Mouse (Mus musculus): ENCODE measurements around the gene Zic5. TPM values are rescaled to one million over a fixed set of nuclear protein-coding genes. Genes with fewer than 3 reads are reported as not detected.

Zic5 gene
- polyA plus RNA-seq, 1 experiment = 24.9 TPM

DNA sequence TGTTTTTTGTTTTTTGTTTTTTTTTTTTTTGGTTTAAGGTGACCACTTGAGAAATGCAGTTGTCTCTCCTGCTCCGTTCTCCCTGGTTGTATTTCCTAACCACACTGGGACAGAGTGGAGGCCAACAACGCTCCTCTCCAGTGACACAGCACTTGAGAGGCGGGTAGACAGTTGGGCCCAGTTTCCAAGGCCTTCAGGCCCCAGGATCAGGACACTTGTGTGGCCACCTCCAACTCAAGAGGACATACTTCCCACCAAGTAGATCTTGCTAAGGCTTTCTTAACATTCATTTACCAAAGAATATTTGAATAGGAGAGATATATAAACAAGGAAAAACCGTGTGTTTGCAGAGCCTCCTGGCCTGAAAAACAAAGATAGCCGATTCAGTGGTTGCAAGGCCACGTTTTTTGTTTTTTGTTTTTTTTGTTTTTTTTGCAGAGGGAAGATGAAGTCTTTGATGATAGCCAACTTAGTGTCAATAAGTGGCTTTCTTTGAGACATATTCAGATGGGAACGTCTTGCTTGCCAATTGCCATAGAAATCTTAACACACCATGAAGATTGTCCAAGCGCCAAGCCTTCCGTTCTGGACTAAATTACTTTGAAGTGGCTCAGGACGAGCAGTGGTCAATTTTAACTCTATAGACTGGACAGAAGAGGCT is 10.4 kb downstream of the Zic5 start:
- Histone ChIP-seq H3K27ac (ENCODE audit: control insufficient read depth, insufficient read depth, low read depth, low read length) (no peak overlapping the region), H3K27me3 (ENCODE audit: control insufficient read depth, insufficient read depth, low read length) (peaks cover 2% of the 10 kb centered on the region; the same call in 1 of the 2 replicates), H3K4me1 (ENCODE audit: control insufficient read depth, insufficient read depth, low read length) (peaks cover 3% of the 10 kb centered on the region), H3K4me3 (ENCODE audit: control insufficient read depth, low read depth, low read length) (no peak overlapping the region), H3K36me3 (ENCODE audit: control insufficient read depth, insufficient read depth, low read length) (no peaks in the 10 kb centered on the region)
- no peak for TF ChIP-seq POLR2A (IDR thresholded peaks at IDR 0.05; ENCODE audit: control insufficient read depth, low read depth, low read length)
- no peak for TF ChIP-seq CTCF (IDR thresholded peaks at IDR 0.05; ENCODE audit: control insufficient read depth, insufficient read depth, insufficient replicate concordance, low read depth, low read length)

DNA sequence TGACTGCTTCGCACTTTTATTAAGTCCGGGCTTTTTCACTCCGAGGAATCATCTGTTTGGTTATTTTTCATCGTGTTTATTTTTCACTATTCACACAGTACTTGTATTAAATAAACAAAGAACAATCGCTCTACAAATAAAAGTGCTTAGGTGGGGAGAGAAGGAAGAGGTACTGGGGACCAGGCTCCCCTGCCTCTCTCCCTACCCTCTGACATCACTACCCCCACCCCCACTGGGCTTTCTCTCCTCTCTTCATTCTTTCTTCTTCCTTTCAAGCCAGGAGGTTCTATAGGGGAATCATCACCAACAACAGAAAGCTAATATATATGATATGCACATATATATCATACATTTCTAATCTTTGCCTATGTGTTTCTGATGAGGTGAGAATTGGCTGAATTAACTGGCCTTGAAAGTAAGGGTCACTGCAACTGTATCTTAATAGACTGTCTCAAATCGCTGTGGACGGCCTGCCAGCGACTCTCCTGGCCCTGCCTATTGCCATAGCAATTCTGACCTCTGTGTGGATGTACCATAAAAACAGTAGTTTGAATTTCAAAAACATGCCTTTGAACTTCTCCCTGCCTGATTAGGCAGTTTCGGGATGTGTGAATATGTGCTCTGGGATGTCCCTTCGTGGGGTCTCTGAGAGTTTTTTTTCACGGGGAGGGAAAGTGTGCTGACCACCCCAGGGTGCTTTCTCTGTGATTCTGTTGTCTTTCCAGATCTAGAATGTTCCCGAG is 11.3 kb downstream of the Zic5 start:
- Histone ChIP-seq H3K4me3 (ENCODE audit: control insufficient read depth, low read depth, low read length) (no peak overlapping the region), H3K4me1 (ENCODE audit: control insufficient read depth, insufficient read depth, low read length) (peaks cover 3% of the 10 kb centered on the region), H3K36me3 (ENCODE audit: control insufficient read depth, insufficient read depth, low read length) (no peaks in the 10 kb centered on the region), H3K27me3 (ENCODE audit: control insufficient read depth, insufficient read depth, low read length) (peaks cover 2% of the 10 kb centered on the region; the same call in 1 of the 2 replicates), H3K27ac (ENCODE audit: control insufficient read depth, insufficient read depth, low read depth, low read length) (no peak overlapping the region)
- no peak for TF ChIP-seq CTCF (IDR thresholded peaks at IDR 0.05; ENCODE audit: control insufficient read depth, insufficient read depth, insufficient replicate concordance, low read depth, low read length)
- TF ChIP-seq POLR2A (IDR thresholded peaks at IDR 0.05; ENCODE audit: control insufficient read depth, low read depth, low read length) = no peak

DNA sequence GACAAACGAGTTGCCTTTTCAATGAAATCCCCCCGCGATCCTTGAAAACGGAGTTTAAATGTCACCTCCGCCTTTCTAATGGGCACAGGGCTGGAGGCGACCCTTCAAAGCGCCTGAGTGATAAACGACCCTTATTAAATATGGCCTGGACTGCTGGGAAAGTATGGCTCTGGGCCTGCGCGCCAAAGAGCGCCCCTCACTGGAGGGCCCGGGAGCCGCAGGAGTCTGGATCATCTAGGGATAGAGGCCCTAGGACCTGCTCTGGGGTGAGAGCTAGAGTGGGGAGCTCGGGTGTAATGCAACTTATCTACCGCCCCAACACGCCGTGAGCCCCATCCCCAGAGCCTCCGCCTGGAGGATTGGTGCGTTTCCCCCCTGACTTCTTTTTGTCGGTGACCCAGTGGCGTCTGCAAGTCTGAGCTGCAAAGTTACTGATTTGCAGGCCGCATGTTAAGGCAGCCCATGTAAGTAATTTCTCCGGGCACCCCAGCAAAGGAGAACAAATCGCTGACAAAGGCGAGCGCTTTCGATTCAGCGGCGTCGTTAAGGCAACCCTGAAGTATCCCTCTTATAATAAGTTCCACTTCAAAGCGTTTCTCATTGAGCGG is 12.0 kb downstream of the Zic5 start:
- TF ChIP-seq POLR2A (IDR thresholded peaks at IDR 0.05; ENCODE audit: control insufficient read depth, low read depth, low read length) (no peak), CTCF (IDR thresholded peaks at IDR 0.05; ENCODE audit: control insufficient read depth, insufficient read depth, insufficient replicate concordance, low read depth, low read length) (no peak; the same call in 1 of the 2 replicates)
- Histone ChIP-seq H3K27me3 (ENCODE audit: control insufficient read depth, insufficient read depth, low read length) (peaks cover 2% of the 10 kb centered on the region; the same call in 1 of the 2 replicates), H3K4me3 (ENCODE audit: control insufficient read depth, low read depth, low read length) (no peak overlapping the region), H3K27ac (ENCODE audit: control insufficient read depth, insufficient read depth, low read depth, low read length) (no peak overlapping the region), H3K36me3 (ENCODE audit: control insufficient read depth, insufficient read depth, low read length) (no peaks in the 10 kb centered on the region), H3K4me1 (ENCODE audit: control insufficient read depth, insufficient read depth, low read length) (peaks cover 3% of the 10 kb centered on the region)

DNA sequence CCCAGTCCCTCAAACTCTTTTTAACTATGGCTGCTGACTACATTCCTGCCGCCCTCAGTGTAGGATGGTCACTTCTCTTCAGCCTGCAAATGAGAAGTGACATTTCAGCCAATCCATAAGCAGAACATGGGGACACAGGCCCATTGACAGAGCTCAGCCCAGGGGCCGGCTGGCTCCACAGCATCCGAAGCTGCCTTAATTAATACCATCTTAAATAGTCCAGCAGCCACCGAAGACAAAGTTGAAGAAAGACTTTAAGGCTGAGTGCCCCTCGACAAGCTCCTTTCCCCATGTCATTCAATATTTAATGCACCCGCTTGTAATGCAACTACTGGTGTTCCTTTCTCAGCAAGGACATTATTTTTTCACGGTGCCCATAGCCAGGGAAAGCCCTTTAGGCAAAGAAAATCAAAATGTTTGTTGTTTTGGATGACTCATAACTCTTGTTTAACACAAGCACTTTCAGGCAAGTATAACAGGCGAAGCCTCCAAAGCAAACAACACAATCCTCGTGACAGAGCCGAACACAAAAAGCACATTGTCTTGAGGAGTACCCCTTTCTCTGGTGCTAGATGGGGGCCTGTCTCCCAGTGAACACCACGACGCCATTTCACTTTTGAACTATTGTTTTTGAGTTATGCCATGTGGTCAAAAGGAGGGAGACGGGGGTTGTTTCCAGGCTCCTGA is 12.6 kb downstream of the Zic5 start:
- Histone ChIP-seq H3K4me1 (ENCODE audit: control insufficient read depth, insufficient read depth, low read length) (peaks cover 3% of the 10 kb centered on the region), H3K27ac (ENCODE audit: control insufficient read depth, insufficient read depth, low read depth, low read length) (no peak overlapping the region), H3K4me3 (ENCODE audit: control insufficient read depth, low read depth, low read length) (no peak overlapping the region), H3K27me3 (ENCODE audit: control insufficient read depth, insufficient read depth, low read length) (peaks cover 2% of the 10 kb centered on the region; the same call in 1 of the 2 replicates), H3K36me3 (ENCODE audit: control insufficient read depth, insufficient read depth, low read length) (no peaks in the 10 kb centered on the region)
- no peak for TF ChIP-seq CTCF (IDR thresholded peaks at IDR 0.05; ENCODE audit: control insufficient read depth, insufficient read depth, insufficient replicate concordance, low read depth, low read length)
- TF ChIP-seq POLR2A (IDR thresholded peaks at IDR 0.05; ENCODE audit: control insufficient read depth, low read depth, low read length) = no peak

DNA sequence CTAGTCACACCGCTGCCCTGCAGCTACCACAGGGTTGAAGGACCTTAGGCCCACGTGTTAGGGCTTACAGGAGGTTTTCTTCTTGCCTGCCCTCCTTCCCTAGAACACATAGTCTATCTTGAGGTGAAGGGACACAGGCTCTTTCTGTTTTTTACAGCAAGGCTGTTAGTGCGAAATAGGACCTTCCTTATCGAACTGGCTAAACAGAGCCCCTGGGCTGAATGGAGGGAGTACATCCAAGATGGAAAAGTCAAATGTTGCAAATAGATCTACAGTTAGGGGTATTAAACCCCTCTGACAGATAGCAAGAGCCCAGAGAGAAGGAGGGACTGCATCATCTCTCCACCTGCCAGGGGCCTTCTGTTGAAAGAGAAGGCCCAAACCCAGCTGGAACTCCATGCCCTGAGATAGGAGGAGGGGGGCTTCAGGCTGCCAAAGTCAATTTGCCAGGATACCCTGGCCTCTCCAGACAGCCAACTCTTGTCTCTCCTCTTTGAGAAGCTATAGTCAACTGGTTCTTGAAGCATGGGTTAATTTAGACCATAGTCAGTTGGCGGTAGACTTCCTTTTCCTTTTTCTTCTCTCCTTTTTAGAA is 13.8 kb downstream of the Zic5 start:
- peaks cover 3% of the 10 kb centered on the region for H3K4me1 ChIP-seq (ENCODE audit: control insufficient read depth, insufficient read depth, low read length)
- H3K4me3 ChIP-seq (ENCODE audit: control insufficient read depth, low read depth, low read length) = no peak overlapping the region
- no peak for TF ChIP-seq CTCF (IDR thresholded peaks at IDR 0.05; ENCODE audit: control insufficient read depth, insufficient read depth, insufficient replicate concordance, low read depth, low read length)
- TF ChIP-seq POLR2A (IDR thresholded peaks at IDR 0.05; ENCODE audit: control insufficient read depth, low read depth, low read length) = no peak
- H3K27me3 ChIP-seq (ENCODE audit: control insufficient read depth, insufficient read depth, low read length) = peaks cover 2% of the 10 kb centered on the region; the same call in 1 of the 2 replicates
- no peaks in the 10 kb centered on the region for H3K36me3 ChIP-seq (ENCODE audit: control insufficient read depth, insufficient read depth, low read length)
- no peak overlapping the region for H3K27ac ChIP-seq (ENCODE audit: control insufficient read depth, insufficient read depth, low read depth, low read length)

DNA sequence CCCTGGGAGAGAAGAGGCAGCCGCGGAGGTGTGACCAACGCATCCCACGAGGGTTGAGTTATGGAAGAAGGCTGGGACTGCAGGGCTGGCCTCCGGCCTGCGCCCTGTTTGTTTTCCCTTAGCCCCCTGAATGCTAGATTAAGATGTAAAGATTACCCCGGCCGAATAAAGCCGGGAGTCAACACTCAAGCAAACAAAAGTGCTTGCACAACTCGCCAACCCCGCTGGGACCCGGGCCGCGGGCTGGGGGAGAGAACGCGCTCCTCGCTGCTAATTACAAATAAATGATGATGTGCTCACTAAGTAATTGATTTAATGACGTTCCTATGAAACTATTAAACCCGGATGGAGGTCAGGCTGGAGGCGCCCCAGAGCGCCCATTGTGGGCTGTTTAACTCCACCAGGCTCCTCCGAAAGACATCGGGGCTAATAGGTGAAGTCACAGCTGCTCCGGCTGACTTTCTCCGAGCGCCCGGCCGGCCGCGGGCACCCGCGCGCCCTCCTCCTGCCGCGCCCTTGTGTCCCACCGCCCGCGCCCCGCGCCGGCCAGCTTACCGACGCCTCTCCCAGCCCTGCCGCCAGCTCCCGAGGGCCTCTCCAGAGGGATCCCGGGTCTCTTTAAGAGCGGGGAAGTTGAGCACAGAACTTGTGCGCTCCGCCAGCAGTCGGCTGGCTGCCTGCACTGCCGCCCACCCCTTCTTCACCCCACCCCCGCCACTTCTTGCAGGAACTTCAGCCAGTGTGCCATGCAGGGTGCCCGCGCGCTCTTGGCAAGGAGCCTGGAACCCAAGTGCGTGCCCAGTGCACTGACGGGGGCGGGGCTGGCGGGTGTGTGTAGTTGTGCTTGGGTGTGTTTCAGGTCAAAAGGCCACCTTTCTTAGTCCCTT is 14.7 kb downstream of the Zic5 start, which contains the start of gene Gm5089:
Gm5089 (minus strand) TSS at position 620 of the 887 bp plus-strand sequence.
- H3K4me1 ChIP-seq (ENCODE audit: control insufficient read depth, insufficient read depth, low read length) = peaks cover 3% of the 10 kb centered on the region

More for the DNA sequence above, 14.7 kb downstream of the Zic5 start, which contains the start of gene Gm5089:
- Histone ChIP-seq H3K4me3 (ENCODE audit: control insufficient read depth, low read depth, low read length) (no peak within 1 kb of the TSS; the same call in 1 of the 2 replicates), H3K36me3 (ENCODE audit: control insufficient read depth, insufficient read depth, low read length) (no peaks in the 10 kb centered on the region), H3K27me3 (ENCODE audit: control insufficient read depth, insufficient read depth, low read length) (peaks cover 2% of the 10 kb centered on the region; the same call in 1 of the 2 replicates), H3K27ac (ENCODE audit: control insufficient read depth, insufficient read depth, low read depth, low read length) (no peak within 1 kb of the TSS)
- TF ChIP-seq POLR2A (IDR thresholded peaks at IDR 0.05; ENCODE audit: control insufficient read depth, low read depth, low read length) (no peak), CTCF (IDR thresholded peaks at IDR 0.05; ENCODE audit: control insufficient read depth, insufficient read depth, insufficient replicate concordance, low read depth, low read length) (no peak)
